Mouse (Mus musculus) monocyte, adult 5-6 weeks (primary cell): Measurements from ENCODE around the gene Ccdc40. TPM values are rescaled to one million over a fixed set of nuclear protein-coding genes. Genes with fewer than 3 reads are reported as not detected.

Experiments
- ATAC-seq: fragments of 153-309, 156-312 bp; replicated peaks from 2 replicates; pipeline ENCODE4 v1.8.0; 2017; ENCODE audit warnings: mild to moderate bottlenecking; ENCODE audit not compliant: low TSS enrichment, insufficient number of reproducible peaks, severe bottlenecking, poor library complexity, low FRiP score
- total RNA-seq: library from RNA; stranded (forward); fragments of 200-1000, 200-491, 200-594 nt; gene quantifications from 3 replicates; pipeline ENCODE4 v1.2.3, GENCODE M21; 2017

Gene Ccdc40
- total RNA-seq, 1 experiment from 2014 or later = 2.3 TPM

DNA sequence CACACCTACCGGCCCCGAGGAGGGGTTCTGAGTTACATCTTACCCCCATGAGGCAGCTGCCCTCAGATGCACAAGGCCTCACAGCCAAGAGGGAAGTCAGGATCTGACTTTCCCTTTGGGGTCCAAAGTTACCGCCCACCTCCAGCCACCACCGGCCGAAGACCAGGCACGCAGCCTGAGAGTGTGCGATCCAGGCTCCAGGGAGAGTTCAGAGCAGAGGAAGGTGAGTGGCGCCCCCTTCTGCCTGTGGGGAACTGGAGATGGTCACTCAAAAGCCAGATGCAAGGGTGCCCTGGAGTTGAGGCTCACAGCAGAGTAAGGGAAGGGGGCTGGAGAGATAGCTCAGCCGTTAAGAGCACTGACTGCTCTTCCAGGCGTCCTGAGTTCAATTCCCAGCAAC, 22.6 kb upstream of the Ccdc40 start:
- ATAC-seq = no peak

DNA sequence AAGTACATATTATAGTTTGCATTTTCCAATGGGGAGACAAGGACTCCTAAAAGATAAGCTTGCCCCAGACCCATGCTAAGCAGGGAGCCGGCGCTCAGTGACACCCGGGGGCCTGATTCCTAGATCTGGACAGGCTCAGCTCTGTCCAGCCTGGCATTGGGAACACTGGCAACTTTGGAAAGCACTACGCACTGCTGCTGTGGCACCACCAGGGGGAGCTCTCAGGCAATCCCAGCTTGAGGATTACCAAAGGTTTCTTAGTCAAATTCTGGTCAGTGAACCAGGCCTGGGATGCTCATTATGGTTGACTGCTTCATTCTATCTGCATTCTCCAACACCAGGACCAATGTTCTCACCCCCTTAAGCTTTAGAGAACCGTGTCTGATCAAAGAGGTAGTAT, 21.8 kb upstream of the Ccdc40 start:
- peak; percentile 60 for ATAC-seq

DNA sequence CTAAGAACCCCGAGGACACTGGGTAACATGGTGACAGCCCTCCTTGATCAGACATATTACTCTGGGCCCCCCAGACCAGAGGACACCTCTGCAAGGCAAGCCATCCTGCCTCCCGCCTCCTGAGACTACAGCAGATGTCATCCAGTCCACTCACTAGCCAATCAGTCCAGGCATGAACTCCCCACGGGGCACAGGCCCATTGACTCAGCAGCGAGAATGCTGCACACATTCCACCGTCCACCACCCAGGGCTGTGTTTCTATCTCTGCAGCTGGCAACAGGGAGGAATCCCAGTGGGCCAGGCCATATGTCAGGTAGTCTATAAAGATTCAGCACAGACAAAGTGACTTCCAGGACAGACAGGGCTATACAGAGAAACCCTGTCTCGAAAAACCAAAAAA, 20.4 kb upstream of the Ccdc40 start:
- no peak for ATAC-seq

DNA sequence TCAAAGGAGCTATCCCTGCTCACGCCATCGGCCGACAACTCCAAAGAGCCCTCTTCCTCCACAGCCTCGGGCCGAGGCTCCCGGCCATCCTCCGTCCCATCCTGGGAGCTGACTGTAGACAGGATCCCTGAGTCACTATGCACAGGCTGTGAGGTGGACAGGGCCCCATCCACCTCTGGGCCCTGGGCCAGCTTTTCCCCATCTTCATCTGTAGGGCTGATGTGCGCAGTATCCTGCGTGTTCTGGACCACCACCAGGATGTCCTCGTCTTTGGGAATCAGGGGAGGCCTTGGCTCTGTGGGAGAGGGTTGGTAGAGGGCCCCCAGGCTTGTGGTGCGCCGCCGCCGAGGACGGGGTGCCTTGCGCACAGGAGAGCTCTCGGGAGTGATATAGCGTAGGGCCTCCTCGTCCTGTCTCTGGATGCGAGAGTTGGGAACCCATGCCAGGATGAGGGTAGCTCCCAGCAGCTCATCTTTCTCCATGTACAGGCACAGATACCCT, 19.5 kb upstream of the Ccdc40 start:
- no peak for ATAC-seq

DNA sequence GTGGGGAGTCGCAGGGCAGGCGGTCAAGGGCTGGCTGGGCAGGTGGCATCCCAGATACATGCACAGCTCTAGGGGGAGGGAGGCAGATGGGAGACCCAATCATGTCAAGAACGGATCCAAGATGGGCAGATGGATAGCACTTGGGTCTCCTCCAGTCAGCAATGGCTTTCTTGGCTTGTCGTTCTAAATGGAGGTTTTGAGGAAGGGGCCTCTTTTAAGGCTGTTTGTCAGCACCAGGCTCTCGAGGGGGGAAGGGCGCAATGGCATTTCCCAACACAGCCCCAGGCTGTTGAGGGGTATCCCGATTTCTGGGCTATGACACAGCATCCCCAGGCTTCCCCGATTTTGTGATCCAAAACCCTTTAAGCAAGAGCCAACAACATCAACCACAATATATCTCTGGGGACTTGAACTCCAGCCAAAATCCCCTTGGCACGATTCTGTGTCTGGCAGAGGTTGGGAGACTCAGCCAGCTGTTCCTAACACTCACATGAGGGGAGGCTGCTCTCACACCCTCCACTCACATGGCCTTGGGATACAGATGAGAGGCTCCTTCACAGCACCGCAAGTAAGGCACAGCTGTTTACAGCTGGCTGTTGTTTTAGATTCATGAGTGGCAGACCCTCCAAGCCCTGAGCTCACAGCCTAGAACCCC, 18.9 kb upstream of the Ccdc40 start:
- no peak for ATAC-seq

DNA sequence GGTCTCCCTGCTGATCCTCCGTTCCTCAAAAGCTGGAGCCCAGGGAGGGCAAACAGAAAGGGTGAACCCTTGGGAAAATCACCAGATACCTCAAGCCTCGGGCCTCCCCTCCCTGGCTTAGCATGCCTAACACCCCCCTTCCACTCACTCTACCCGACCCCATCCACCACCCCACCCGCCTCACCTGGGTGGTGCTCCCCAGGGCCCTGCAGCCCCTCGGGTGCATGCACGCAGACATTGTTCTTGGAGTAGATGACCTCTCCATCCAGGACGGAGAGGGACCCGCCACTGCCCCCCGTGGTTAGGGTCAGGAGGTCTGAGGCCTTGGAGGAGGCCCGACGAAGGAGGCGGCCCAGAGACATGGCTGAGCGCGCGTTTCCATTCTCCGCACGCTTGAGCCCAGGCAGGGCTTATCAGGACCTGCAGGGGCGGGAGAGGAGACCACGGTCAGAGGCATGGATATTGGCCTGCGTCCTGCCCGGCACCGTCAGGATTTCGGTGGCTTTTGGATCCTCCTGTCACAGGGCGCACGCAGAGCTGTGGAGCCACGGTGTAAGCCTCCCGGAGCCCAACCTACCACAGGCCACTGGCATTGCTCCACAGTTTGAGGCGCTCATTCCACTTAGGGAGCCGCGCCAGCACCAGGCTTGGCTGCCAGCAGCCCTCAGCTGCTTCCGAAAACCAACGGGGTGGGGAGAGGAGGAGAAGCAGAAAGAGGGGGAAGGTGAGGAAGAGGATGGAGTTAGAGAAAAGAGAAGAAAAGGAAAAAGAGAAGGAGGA, 17.9 kb upstream of the Ccdc40 start:
- no peak for ATAC-seq

GRCm38 (mm10) chr11:119211604-119212309, 16.6 kb upstream of the Ccdc40 start:
- ATAC-seq = no peak

DNA sequence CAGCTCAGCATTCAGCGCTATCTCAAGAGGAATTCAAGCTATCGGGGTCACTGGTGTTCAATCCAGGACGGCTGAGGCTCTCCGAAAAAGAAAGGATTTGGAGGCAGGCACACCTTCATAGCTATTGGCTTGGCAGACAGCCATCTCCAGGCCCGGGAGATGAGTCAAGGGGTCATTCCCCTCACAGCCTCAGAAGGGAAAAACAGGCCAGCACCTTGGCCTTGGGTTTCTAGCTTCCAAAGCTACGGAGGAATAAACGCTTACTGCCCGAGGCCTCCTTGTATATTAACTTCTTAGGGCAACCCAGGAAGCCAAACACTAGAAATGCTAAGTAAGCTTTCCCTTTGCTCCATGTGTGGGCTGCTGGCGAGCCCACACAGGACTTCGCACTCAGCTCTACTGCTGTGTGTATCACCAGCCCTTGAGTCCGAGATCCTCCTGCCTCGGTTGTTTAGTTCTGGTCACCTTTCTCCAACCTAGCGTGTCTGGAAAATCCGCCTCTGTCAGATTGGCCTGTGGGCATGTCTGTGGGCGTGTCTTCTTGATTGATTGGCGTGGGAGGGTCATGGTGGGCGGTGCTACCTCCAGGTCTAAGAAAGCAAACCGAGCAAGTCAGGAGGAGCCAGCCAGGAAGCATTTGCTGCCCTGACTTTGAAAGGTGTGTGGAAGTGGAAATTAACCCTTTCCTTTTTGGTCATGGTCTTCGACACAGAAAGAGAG, 15.0 kb upstream of the Ccdc40 start:
- ATAC-seq = no peak

GRCm38 (mm10) chr11:119215038-119215904, 13.1 kb upstream of the Ccdc40 start:
- no peak for ATAC-seq

GRCm38 (mm10) chr11:119215905-119216507, 12.4 kb upstream of the Ccdc40 start:
- ATAC-seq = no peak

- no peak for ATAC-seq
Measured at GRCm38 (mm10) chr11:119217861-119218260, 10.5 kb upstream of the Ccdc40 start.

DNA sequence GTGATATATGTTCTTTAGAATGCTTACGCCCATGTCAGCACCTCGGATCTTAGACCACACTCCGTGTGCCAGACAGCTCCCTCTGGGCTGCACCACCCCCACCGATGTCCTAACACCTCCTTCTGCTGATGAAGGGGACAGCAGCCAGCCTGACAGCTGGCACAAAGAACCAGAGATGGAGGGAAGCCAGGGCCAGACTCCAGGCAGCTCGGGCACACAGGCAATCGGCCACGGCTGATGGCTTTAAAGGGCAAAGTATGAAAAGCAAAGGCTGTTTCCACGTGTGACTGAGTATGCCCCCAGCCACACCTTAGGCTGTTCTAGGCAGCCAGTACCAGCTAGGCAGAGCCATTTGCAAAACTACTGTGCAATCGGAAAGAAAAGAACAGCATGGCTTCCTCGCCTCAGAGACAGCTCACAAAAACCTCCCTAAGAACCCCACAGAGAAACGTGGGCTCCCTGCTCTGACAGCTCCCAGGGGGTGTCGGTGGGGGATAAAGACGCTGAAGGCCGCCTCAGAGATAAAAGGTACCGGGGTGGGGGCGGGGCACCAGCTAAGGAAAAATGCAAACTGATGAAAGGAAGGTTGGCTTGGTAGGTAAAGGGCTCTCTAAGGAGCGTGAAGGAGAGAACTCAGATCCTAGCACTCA, 8.4 kb upstream of the Ccdc40 start:
- no peak for ATAC-seq

DNA sequence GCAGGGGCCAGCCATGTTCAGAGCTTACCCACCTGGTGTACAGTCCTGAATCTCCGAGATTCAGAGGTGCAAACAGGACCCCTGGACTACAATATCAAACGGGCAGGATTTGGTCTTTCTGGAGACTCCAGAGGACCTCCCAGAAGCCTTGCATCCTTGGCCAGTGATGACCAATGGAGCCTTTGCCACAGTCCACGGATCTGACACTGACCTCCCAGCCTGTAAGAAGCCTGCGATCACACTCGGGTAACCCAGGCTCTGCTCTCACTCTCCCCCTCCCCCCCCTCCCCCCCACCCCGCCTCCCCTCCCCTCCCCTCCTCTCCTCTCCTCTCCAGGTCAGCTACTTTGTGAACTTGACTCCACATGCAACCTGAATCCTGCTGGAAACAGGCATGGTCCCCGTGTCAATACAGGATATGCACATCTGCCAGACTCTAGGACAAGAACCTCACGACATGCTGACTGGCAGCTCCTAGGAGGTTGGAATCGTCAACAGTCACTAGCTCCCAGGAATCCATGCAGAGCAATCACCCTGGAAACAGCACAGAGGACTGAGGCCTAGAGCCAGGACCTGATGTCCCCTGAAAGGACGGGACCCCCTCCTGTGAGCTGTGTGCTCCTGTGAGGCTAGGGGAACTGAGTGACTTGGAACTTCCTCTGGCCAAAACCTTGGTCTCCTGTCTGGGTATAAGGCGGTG, 6.4 kb upstream of the Ccdc40 start:
- no peak for ATAC-seq

DNA sequence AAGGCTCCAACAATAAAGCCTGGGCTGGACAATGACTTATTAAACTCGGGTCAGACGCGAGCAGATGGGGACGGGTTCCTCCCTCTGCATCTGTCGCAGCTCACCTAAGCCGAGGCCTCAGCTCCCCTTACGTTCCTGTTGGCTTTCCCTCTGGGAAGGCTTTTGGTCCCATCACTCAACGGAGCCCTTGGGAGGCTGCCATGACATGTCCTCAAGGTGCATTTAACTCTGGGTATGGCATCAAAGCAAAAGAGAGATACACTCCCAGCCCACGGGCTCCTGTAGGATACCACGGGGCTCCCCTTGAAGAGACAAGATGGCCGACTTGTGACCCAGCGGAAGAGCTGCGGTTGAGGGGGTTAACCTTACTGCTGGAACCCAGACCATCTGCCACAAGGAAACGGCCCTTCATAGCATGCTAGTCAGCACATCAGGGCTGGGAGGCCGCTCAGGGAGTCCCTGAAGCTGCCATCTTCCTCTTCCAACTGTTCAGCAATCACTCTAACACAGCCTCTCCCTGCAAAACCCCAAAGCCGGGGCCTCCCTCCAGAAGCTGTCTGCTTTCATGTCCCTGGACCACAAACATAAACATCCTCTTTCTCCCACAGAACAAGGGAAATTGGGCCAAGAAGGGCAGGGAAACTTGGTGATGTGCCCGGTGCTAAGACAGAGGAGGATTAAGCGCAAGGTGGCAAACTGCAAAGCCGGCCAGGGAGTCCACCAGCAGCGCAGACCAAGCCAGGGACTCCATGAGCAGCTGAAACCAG, 5.1 kb upstream of the Ccdc40 start:
- ATAC-seq = no peak

DNA sequence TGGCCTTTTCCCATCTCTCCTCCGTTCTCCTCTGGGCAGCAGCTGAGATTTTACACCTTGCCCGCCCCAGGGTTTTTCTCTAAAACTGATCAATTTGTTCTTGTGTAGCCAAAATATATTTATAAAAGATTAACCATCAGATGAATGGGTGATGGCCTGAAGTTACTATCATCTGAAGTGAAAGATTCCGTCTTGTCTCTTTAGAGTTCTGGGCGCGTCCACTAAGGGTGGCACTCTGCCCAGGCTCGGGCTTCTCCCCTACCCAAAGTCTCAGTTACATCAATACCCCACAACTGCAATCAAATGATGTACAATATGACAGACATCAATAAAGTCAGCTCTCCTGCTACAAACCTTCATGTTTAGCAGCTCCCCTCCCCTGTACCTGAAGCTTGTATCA, 3.4 kb upstream of the Ccdc40 start:
- no peak for ATAC-seq

DNA sequence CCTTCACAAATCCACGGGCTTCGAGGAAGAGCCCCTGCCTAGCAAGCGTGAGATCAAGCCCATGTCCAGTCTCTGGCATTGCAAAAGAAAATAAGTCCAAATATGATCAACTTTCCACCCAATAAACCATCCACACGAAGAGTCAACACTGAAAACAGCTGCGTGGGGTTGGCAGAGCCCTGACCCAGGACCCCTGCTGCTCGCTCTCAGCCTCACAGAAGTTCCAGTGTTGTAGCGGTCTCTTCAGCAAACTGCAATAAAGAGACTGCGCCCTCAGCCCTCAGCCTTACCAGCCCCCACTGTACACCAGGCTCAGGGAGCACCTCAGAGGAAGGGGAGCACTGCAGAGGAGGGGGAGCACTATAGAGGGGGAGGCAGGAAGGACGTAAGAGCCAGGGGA, 2.7 kb upstream of the Ccdc40 start:
- ATAC-seq = no peak
